Mouse (Mus musculus): Measurements from ENCODE around the gene Abhd17a. TPM values are rescaled to one million over a fixed set of nuclear protein-coding genes. Genes with fewer than 3 reads are reported as not detected.

Gene Abhd17a
- polyA plus RNA-seq (2012; rRNA removed) = 66.0 and 67.1 TPM in 2 replicates

GRCm38 (mm10) chr10:80589879-80590854 lies at the start of gene Abhd17a:
Abhd17a (minus strand) TSS chr10:80590341.
- peak; percentile 80 for DNase-seq (ENCODE audit: low spot score)

- DNase-seq (ENCODE audit: low spot score) = no peak
Measured at GRCm38 (mm10) chr10:80635345-80635744, 45.2 kb upstream of the Abhd17a start.

- DNase-seq (ENCODE audit: low spot score) = no peak
Measured at GRCm38 (mm10) chr10:80628925-80629324, 38.8 kb upstream of the Abhd17a start.

GRCm38 (mm10) chr10:80627685-80628084 lies 37.5 kb upstream of the Abhd17a start:
- no peak for DNase-seq (ENCODE audit: low spot score)

GRCm38 (mm10) chr10:80625764-80626163 lies 35.6 kb upstream of the Abhd17a start:
- DNase-seq (ENCODE audit: low spot score) = no peak

DNA sequence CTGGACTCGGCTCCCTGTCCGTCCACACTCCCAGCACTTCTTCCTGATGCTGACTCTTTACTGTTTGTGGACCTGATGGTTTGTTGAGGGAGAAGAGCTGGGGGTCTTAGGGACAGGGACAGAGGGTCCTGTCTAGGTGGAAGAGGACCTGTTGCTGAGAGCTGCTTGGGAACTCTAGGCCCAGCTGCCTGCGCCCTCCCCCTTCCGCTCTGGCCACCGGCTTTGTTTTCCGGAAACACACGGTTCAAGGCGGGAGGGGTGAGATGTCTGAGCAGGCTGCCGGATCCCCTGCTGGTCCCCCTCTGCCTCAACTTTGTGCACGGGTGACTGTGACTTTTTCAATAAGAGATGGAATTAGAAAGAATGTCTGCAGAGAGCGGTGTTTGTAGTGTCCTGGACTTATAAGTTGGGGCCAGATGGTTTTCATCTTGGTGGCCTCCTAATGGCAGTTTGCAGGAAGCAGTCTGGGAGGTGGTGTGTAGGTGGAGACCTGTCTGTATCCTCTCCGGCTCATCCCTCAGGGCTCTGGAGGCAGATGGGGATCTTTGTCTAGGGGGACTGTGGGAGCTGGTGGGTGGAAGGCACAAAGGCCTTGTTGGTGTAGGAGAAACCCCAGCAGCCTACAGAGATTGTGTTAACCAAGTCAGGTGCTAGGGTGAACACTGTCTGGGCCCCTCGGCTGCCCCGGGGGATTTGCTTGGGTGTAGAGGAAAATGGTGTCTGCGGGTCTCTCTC lies 33.5 kb upstream of the Abhd17a start:
- no peak for DNase-seq (ENCODE audit: low spot score)

GRCm38 (mm10) chr10:80622661-80623456 lies 32.7 kb upstream of the Abhd17a start, which contains the start of gene Csnk1g2:
Csnk1g2 (plus strand) TSS chr10:80622838.
- DNase-seq (ENCODE audit: low spot score) = peak; percentile 96

GRCm38 (mm10) chr10:80621940-80622660 lies 32.0 kb upstream of the Abhd17a start:
- peak; percentile 98 for DNase-seq (ENCODE audit: low spot score)

DNA sequence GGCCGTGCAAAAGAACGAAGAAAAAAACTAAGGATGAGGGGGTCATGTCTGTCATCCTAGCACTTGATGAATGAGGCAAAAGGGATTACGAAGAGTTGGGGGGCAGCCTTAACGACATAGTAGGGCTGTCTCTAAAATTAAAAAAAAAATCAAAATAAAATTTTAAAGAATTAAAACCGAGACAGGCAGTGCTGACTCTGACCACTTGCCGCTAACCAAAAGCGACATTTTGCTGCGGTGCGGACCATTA lies 31.5 kb upstream of the Abhd17a start:
- no peak for DNase-seq (ENCODE audit: low spot score)

DNA sequence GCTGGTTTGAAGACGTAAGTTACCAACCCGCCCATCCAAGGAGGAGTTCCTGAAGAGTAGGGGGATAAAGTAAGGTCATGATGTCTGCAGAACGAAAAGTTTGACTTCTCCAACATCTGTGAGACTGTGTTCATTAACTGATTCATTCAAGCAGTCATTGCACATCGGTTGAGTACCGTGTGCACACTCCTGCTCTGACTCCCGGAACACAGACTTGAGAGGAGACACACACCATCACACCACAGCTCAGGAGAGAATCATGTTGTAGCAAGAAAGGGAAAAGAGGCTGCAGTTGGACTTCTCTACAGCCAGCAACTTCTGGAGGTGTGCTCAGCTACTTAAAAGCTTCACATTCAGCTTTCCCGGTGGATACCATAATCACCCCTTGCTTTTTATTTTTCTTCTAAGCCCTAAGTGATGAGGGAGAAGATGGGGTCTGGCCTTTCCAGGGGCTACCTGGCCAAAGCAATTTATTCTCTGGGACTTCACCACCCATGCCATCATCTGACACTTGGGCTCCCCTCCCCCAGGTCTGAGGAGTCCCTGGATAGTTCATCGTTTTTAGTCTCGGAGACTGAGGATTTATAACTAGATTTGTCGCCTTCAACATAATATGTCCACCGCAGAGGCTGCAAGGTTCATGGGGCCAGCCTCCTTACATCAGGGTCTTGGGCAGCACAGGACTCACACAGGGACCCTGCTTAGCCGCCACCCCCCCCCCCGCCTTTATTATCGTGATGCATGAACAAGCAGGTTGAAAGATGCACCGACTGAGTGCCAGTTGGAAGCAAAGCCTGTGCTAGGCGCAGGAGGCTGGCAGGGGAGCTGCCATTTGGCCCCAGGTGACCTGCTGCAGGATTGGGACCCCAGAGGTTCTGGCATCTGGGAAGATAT lies 30.9 kb upstream of the Abhd17a start:
- no peak for DNase-seq (ENCODE audit: low spot score)

DNA sequence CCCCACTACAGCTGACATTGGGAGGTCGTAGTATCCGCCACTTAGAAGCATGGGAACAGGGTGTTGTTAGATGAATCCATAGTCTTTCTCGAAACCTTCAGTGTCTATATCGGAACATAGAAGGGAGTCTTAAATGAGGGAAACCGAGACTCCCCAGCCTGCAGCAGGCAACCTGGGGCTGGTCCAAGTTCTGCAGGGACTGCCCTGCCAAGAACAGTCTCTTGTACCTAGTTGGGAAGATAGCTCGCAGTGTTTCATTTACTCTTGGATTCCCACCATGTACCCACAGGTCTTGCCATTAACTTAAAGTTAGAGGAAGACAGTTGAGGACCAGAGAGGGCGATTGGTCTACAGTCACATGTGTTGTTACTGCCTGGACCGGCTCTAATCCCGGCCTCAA lies 30.2 kb upstream of the Abhd17a start:
- DNase-seq (ENCODE audit: low spot score) = no peak

- DNase-seq (ENCODE audit: low spot score) = no peak
Measured at GRCm38 (mm10) chr10:80619465-80620244, 29.5 kb upstream of the Abhd17a start.

DNA sequence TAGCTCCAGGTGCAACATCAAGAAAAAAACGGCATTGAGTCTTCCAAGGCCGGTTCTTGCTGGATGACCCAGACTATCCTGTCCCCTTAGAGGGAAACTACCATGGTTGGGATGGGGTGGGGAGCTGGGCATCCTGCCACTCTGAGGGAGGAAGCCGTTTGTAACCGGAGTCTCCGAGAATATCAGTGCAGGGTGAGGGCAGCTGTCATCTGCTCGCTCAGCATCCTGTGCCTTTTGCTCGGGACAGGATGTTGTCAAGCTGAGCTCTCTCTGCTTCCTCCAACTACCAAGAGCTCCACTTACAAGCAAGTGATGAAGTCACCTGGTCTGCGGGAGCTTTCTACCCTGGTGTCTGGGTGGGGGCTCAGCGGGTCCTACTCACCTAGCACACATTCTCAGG lies 28.0 kb upstream of the Abhd17a start:
- no peak for DNase-seq (ENCODE audit: low spot score)

- DNase-seq (ENCODE audit: low spot score) = no peak
Measured at GRCm38 (mm10) chr10:80614351-80614750, 24.2 kb upstream of the Abhd17a start.

GRCm38 (mm10) chr10:80613821-80614220 lies 23.7 kb upstream of the Abhd17a start:
- no peak for DNase-seq (ENCODE audit: low spot score)

- DNase-seq (ENCODE audit: low spot score) = no peak
Measured at GRCm38 (mm10) chr10:80611905-80612304, 21.8 kb upstream of the Abhd17a start.

- DNase-seq (ENCODE audit: low spot score) = no peak
Measured at GRCm38 (mm10) chr10:80611024-80611423, 20.9 kb upstream of the Abhd17a start.

DNA sequence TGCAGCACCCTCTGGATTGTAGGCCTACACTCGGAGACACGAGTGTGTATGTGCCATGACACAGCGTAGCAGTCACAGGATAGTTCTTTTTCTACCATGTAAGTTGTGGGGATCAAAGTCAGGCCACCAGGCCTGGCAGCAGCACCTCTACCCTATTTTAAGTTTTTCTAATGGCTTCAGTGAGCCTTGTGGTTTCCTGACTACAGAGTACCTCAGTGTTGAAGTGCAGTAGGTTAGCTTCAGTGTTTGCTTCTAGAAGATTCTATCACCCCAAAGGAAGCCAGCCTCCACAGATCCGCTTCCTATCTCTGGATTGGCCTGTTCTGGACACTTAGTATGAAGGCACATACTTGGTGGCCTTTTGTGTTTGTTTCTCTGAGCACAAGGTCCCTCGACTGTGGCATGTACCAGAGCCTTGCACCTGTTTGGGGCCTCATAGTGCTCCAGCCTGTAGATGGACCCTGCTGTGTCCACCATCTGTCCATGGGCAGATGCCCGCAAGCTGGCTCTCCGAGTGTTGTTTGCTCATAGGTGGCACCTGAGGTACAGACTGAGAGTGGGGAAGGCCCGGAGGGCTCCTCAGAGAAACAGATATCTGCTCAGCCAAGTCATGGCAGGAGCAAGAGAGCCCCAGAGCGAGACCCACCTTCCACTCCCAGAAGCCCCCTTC lies 20.1 kb upstream of the Abhd17a start:
- no peak for DNase-seq (ENCODE audit: low spot score)
